Mouse (Mus musculus): ENCODE data around the gene Dnah6.

- no peak for TF ChIP-seq EP300 (IDR thresholded peaks at IDR 0.05; ENCODE audit: insufficient read depth, low read depth, low read length)
- no peak for TF ChIP-seq CTCF (IDR thresholded peaks at IDR 0.05)
- no peak for TF ChIP-seq POLR2A (IDR thresholded peaks at IDR 0.05; ENCODE audit: insufficient read depth, low read depth, low read length)
Measured at GRCm38 (mm10) chr6:72989028-72989736, 232.3 kb downstream of the Dnah6 start.

All from heart, adult 2 months (tissue).